Comparison of ENCODE assay signal across 23 mouse cellular contexts in the genomic region with DNA sequence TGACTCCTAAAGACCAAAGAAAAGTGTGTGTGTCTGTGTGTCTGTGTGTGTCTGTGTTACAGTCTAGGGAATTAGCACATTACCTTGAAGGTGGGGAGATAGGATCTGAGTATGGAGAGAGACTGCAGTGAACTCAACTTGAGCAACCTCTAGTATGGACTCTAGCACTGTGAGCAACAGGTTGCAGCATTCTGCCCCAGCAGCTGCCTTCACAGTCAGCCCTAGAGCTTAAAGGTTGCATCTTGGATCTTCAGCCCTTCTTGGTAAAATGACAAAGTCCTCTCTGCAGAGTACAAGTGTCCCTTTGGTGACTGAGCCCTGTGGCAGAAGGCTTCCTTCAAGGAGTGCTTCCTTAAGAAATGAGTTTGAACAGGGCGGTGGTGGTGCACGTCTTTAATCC.
"Had no signal": no experiment of that assay in that cellular context is flagged by ENCODE, and none has a peak within 500 bp of the region (broad histone marks: within the 10 kb centered on the region; RNA-seq: fewer than 3 reads in every experiment).

No protein-coding gene starts in this region.

- H3K9ac ChIP-seq: heart, embryonic 13.5 days; heart, embryonic 15.5 days; hindbrain, embryonic 13.5 days; hindbrain, embryonic 15.5 days; kidney, embryonic 15.5 days; limb, embryonic 12.5 days; liver, embryonic 13.5 days; liver, embryonic 15.5 days had no signal

- H3K36me3 ChIP-seq: heart, embryonic 13.5 days; heart, embryonic 15.5 days; hindbrain, embryonic 13.5 days; hindbrain, embryonic 15.5 days; kidney, embryonic 15.5 days; limb, embryonic 10.5 days; limb, embryonic 12.5 days; liver, embryonic 13.5 days; liver, embryonic 15.5 days had no signal

- H3K4me1 ChIP-seq: hindbrain, embryonic 13.5 days; hindbrain, embryonic 15.5 days; liver, embryonic 15.5 days had no signal

- H3K27me3 ChIP-seq: heart, embryonic 13.5 days; heart, embryonic 15.5 days; hindbrain, embryonic 13.5 days; hindbrain, embryonic 15.5 days; kidney, embryonic 15.5 days; limb, embryonic 12.5 days; liver, embryonic 13.5 days; liver, embryonic 15.5 days had no signal

- H3K27ac ChIP-seq: heart, adult 2 months; heart, embryonic 13.5 days; heart, embryonic 15.5 days; hindbrain, embryonic 13.5 days; hindbrain, embryonic 15.5 days; hindbrain, postnatal 0 days; kidney, embryonic 15.5 days; kidney, postnatal 0 days; layer of hippocampus, adult 2 months; left cerebral cortex, adult 2 months; limb, embryonic 10.5 days; limb, embryonic 12.5 days; liver, embryonic 13.5 days; liver, embryonic 15.5 days had no signal

- ATAC-seq: hindbrain, postnatal 0 days had no signal

- H3K4me2 ChIP-seq: heart, embryonic 11.5 days; heart, embryonic 13.5 days; heart, embryonic 15.5 days; hindbrain, embryonic 13.5 days; hindbrain, embryonic 15.5 days; kidney, embryonic 15.5 days; limb, embryonic 12.5 days; liver, embryonic 11.5 days; liver, embryonic 13.5 days; liver, embryonic 15.5 days had no signal

- DNase-seq: gastrocnemius, postnatal 14 days; gastrocnemius, postnatal 36 days; heart, adult 11 months; heart, adult 2 months; heart, postnatal 14 days; heart, postnatal 36 days; kidney, adult 8-10 months; liver; liver, embryonic 13.5 days had no signal

- H3K9me3 ChIP-seq: heart, embryonic 13.5 days; heart, embryonic 15.5 days; hindbrain, embryonic 13.5 days; hindbrain, embryonic 15.5 days; kidney, embryonic 15.5 days; limb, embryonic 10.5 days; limb, embryonic 12.5 days; liver, embryonic 13.5 days; liver, embryonic 15.5 days had no signal

- H3K4me3 ChIP-seq: heart, adult 2 months; heart, embryonic 13.5 days; heart, embryonic 15.5 days; hindbrain, embryonic 13.5 days; hindbrain, embryonic 15.5 days; kidney, embryonic 15.5 days; layer of hippocampus, adult 2 months; left cerebral cortex, adult 2 months; limb, embryonic 10.5 days; limb, embryonic 12.5 days; liver, embryonic 13.5 days; liver, embryonic 15.5 days had no signal
